Mouse (Mus musculus): Measurements from ENCODE around the gene Cox4i2. TPM values are rescaled to one million over a fixed set of nuclear protein-coding genes. Genes with fewer than 3 reads are reported as not detected.

Cox4i2 gene
- polyA plus RNA-seq, 1 experiment, result 1.6 TPM

DNA sequence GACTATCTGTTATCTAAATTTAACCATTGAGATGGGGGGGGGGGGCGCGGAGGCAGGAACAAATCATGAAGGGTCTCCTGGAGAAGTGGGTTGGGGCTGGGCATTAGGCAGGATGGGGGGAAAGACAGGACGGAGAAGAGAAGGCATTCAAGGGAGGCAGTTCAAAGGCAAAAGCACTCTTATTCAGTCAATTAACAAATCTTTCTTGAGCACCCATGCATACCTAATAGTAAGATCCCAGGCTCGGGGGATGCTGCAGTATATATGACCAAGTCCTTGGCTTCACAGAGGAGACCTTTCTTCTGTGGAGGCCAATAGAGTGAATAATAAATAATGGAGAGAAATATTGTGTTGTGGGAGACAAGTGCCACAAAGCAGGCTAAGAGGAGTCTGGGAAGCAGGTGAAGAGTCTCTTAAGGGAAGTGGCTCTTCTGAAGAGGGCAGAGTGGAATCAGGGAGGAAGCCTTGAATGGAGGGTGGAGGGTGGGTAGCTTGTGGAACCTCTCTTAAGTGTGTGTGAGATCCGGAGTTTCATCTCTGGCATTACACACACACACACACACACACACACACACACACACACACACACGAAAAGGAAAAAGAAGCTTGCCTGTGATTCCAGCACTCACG is 11.2 kb downstream of the Cox4i2 start:
- no peak for DNase-seq (ENCODE audit: low read depth, low spot score)
- 46% methylated on average over 7 of the region's 7 CpGs for WGBS

DNA sequence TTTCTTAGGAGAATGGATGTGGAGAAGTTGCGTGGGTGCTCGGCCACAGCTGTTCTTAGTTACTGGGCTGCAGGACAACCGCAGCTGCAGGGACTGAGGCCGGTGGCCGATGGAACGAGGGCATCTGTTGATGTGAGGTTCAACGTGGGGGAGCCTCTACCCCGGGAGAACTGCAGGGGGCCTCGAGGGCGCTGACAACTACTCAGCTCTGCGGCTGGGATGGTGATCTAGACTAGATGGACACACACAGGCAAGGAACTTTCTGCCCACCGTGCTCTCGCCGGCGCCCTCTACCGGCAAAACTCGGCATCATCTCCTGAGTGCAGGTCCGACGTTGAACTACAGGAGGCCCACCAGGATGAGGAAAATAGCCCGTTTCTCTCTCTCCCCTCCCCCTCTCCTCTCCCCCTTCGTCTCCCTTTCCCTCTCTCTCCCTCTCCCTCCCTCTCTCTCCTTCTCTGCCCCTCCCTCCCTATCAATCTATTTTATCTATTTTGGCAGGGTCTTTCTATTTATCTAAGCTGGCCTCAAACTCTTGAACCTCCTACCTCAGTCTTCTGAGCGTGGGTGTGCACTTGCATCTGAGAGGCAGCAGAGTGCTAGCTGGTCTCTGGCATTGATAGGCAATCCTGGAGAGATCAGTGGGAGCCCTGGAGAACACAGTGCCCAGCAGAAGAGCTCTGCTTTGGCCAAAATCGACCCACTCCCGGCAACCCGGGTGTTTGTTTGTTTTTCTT is 12.6 kb downstream of the Cox4i2 start:
- DNase-seq (ENCODE audit: low read depth, low spot score), result peak; percentile 48
- 20% methylated on average over 25 of the region's 25 CpGs for WGBS

DNA sequence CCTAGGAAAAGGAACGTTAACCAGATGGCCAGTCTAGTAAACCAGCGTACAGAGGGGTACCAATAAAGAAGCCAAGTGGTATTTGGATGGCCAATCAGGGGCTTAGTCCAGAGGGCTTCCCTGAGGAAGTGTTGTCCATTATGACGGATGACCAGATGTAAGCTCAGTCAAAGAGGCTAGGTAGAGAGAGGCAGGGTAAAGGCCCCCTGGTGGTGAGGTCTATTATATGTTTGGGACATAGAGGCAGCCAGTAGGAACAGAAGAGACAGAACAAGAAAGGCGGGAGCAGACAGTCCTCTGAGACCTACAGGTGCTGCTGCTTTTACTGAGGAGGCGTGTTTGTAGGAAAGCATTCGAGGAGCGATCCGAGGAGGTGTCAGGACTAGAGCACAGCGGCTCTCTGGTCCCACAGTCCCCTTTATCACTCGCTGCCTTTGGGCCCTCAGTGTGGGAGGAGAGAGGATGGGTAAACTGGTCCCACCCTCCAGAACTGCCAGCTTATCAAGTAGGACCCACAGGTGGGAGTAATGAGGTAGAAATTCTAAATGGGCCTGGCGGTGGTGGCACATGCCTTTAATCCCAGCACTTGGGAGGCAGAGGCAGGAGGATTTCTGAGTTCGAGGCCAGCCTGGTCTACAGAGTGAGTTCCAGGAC is 13.8 kb downstream of the Cox4i2 start:
- WGBS, result 43% methylated on average over 12 of the region's 12 CpGs
- DNase-seq (ENCODE audit: low read depth, low spot score), result peak; percentile 54

DNA sequence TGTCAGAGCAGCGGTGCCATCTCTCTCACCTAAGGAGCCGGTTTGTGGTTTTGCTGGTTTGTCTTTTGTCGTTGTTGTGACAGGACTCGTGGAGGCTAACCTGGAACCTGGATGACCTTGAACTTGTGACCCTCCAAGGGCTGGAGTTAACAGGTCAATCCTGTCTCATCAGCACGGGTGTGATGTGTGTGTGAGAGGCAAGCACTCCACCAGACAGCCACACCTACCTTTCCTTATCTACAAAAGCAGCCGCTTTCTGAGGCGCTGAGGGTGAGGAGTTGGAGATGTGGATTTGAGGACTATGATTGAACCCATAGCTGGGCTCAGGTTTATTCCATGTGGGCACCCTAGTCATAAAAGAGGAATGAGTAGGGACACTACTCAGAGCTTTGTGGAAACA is 15.7 kb downstream of the Cox4i2 start:
- no peak for DNase-seq (ENCODE audit: low read depth, low spot score)
- WGBS, result 61% methylated on average over 7 of the region's 7 CpGs

DNA sequence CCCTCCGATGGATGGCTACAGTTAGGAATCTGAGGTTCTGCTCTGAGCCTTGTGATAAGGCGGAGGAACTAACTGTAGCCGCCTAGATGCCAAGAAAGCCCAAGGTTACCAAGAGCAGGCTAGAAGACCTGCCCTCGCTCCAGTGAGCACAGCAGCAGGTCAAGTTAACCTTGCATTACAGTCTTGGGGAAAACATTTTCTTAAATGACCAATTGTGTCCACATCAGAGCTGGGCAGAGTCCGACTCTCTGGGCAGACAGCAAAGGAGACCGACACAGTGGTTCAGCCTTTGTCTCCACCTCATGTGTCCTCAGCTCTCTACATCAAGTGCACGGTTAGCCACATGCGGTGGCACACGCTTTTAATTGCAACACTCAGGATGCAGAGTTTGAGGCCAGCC is 17.6 kb downstream of the Cox4i2 start:
- no peak for DNase-seq (ENCODE audit: low read depth, low spot score)
- WGBS, result 87% methylated on average over 9 of the region's 9 CpGs

DNA sequence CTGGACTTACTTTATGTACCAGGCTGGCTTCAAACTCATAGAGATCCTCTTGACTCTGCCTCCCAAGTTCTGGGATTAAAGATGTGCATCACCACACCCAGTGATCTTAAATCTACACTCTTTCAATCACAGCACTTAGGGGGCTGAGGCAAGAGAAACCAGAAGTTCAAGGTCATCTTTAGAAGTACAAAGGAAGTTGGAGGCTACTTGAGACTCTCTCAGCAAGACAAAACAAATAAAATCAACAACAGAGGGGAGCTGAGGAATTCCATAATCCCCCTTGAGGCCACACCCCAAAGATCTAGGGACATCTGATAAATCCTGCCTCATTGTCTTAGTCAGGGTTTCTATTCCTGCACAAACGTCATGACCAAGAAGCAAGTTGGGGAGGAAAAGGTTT is 18.3 kb downstream of the Cox4i2 start:
- DNase-seq (ENCODE audit: low read depth, low spot score), result no peak
- 30% methylated on average over 1 of the region's 1 CpGs for whole genome bisulfite sequencing

DNA sequence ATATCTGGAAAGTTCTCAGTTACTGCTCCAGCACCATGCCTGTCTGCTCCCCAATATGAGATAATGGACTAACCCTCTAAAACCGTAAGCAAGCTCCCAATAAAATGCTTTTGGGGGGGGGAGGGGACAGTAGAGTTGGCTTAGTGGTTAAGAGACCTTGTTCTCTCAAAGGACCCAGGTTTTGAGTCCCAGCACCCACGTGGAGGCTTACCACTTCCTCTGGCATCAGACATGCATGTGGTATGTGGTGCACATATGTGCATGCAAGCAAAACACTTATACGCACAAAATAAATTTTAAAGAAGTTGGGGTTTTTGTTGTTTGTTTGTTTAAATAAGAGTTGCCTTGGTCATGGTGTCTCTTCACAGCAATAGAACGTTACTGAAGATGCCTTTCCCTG is 21.4 kb downstream of the Cox4i2 start:
- no peak for DNase-seq (ENCODE audit: low read depth, low spot score)
- WGBS, result 74% methylated on average over 4 of the region's 4 CpGs

DNA sequence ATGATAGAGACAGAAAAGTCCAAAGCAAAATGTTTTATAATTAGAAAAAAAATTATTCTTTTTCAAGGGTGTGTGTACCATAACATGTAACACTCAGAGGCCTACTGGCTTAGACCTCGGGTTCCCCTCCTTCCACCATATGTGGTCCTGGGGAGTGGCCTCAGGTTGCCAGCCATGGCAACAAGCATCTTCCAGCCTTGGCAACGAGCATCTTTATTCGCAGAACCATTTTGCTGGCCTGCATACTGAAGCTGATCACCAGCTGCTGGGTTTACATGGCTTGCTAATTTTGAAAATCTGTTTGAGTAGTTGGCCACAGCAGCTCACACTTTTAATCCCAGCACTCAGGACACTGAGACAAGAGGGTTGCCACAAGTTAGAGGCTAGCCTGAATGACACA is 22.0 kb downstream of the Cox4i2 start:
- no peak for DNase-seq (ENCODE audit: low read depth, low spot score)
- WGBS, result 81% methylated on average over 3 of the region's 3 CpGs

DNA sequence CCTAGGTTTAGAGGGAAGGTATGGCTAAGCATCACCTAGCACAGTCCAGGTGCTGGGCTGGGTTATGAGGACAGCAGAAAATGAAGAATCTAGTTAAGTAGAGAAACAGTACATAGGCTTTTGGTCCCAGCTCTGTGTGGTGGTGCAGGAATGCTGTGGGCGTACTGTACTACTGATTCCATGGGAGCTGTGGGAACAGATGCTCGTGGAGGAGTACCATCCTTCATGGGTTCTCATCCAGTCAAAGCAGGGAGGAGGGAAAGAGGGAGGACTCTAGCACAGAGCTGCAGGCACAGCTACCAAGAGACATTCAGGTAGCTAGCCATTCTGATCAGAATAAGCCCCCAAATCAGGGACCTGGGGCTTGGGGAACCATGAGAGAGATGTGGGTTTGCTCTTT is 22.5 kb downstream of the Cox4i2 start:
- no peak for DNase-seq (ENCODE audit: low read depth, low spot score)
- WGBS, result 77% methylated on average over 2 of the region's 2 CpGs

DNA sequence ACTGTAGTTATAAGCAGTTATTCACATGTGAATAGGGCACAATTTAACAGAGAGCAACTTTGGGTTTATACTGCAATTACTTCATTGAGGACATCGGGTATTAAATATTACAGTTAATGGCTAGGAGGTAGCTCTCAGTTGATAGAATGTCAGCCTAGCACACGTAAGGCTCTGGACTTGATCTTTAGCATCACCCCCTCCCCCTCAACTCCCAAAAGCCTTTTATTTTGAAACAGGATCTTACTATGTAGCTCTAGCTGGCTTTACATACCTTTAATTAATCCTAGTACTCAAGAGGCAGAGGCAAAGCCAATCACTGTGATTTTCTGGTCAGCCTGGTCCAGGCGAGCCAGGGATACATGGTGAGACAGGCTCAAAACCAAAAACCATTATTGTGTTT is 23.1 kb downstream of the Cox4i2 start:
- no peak for DNase-seq (ENCODE audit: low read depth, low spot score)
- 95% methylated on average over 3 of the region's 3 CpGs for WGBS

DNA sequence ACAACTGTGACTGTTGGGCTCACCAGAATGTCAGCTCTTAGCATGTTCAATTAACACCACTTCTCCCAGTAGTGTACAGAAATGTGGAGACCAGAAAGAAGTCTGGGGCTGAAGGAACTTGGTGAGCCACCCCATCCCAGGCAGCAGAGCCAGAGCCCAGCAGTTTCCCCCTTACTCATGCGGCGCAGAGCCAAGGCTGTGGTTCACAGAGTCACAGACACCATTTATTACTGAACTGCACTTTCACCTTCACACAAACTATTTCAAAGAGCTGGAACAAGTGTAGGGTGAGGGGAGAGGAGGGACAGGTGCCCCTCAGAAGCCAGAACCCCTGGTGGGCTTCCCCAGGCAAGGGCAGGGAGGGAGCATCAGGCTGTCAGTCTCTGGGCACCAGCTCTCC is 26.5 kb downstream of the Cox4i2 start:
- DNase-seq (ENCODE audit: low read depth, low spot score), result no peak
- WGBS, result 90% methylated on average over 2 of the region's 2 CpGs

DNA sequence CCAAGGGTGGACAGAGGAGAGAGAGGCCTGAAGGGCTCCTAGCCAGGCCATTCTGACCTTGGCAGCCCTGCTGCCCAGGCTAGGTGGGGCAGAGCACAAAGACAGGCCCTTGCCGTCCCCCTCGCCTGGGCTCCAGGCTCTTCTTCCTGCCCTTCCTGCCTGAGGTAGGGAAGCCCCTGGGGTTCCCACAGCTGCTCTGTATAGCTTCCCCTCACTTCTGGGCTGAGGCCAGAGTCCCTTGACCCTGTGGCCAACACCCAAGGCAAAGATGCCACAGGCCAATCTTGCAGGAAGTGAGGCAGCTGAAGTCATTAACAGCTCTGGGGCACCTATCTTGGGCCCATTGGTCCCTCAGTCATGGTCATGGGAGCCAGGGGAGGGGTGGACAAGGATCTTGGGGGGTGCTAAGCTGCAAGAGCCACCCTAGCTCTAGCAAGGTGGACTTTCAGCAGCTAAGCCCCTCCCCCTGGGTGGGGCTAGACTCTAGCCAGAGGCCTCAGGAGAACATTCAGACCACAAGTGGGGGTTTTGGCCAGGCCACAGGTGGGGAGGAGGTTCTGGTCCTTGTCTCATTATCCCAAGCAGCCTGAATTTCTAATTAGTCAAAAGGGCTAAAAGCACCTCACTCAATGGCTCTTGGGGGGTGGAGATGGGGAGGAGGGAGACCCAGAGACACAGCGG is 27.2 kb downstream of the Cox4i2 start:
- WGBS, result 85% methylated on average over 3 of the region's 3 CpGs
- DNase-seq (ENCODE audit: low read depth, low spot score), result no peak

DNA sequence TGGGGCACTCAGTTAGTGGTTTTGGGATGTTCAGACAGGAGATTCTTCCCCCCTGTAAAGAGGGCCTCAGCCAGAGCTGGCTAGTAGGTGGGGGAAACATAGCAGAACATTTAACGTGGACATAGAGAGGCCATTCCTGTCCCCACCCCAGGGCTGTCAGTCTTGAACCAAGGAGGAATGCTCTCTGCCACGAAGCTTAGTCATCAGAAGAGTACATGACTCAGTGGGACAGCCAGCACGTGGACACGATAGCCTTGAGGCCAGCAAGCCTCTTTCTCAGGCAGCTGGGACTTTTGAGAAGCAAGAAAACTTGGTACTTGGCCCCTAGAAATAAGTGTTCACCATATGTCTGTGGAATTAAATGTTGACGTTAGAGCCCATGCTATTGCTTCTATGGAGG is 28.7 kb downstream of the Cox4i2 start:
- WGBS, result 81% methylated on average over 5 of the region's 5 CpGs
- no peak for DNase-seq (ENCODE audit: low read depth, low spot score)

DNA sequence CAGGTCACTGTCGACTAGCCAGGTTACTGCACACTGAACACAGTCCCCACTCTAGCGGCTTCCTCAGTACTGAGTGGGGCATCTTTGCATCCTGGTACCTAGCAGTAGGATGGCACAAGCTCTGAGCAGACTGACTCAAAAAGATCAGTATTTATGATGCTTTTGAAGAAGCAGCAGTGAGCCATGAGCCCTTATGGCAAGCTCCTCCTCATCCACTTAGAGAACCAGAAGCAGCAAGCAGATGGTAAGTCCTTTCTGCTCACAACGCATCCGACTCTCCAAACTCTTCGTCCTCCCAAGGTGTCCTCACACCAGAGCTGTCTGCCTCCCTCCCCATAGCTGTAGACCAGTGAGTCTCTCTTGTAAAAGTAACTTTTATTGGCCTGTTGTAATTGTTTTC is 29.3 kb downstream of the Cox4i2 start:
- WGBS, result 88% methylated on average over 5 of the region's 5 CpGs
- no peak for DNase-seq (ENCODE audit: low read depth, low spot score)

DNA sequence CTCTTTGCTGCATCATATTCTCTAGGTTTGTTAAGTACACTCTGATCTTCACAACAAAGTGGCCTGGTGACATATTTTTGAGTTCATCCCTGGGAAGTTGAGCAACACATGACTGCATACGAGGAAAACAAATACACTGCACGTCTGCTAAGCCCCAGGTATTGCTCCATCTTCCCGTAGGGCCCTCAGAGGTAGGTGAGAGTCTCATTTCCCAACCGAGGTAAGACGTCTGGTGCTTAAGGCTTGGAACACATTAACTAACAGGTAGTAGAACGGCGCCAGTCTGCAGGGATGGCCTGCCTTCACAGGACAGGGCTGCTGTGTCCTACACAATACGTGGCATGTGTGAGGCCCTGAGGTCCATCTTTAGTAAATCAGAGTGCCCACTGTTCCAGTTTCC is 30.7 kb downstream of the Cox4i2 start:
- WGBS, result 82% methylated on average over 8 of the region's 8 CpGs
- DNase-seq (ENCODE audit: low read depth, low spot score), result no peak

DNA sequence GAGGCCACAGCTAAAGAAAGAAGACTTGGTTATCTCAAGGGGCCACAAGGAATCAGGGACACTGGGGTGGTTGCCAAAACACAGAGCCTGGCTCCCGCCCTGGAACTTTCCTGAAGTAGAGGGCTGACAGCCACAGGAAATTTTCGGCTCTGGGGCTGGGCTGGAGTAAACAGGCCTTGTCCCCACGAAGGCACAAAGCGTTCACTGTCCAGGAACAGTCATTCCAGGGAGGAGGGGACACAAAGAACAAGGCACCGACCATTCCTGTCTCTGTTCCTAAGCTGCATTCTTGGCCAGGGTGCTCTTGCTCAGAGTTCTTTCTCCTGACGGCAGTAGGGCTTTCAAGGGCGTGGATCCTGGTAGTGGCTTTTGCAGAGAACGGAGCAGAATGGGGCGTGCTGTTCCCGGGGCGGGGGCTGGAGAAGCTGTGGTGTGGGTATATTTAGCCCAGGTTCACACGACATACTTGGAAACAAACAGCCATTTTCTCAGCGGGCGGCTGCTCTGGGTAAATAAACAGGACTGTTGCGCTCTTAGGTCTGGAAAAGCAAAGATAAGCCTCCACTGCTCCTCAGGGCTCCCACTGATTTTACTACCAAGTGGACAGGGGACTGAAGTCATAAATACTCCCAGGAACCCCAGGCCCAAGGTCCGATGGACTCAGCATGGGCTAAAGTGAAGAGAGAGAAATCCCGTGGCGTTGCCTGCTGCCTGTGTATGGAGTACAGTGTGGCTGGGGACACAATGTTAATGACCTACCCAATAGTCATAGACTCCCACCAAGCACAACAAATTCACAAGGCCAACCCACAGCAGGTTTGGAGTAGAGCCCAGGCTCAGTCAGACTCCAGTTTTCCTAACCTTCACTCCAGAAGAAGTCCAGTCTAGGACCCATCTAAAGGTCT is 31.7 kb downstream of the Cox4i2 start:
- WGBS, result 11% methylated on average over 18 of the region's 18 CpGs
- no peak for DNase-seq (ENCODE audit: low read depth, low spot score)

DNA sequence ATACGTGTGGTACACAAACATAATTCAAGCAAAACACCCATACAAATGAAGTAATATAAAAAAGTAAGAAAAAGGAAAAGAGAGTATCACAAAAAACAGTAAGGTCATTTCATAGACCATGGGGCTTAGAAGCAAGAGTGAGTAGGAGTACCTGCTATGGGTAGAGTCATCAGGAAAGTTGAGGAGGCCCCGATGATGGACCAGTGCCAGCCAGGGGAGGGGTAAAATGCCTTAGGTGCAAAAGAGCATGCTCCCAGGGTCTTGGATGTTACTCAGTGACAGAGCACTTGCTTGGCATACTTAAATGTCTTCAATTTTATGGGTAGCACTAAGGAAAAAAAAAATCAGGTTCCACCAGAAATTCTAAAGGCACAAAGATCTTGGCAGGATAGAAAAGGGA is 33.2 kb downstream of the Cox4i2 start:
- 74% methylated on average over 2 of the region's 2 CpGs for WGBS
- DNase-seq (ENCODE audit: low read depth, low spot score), result no peak

DNA sequence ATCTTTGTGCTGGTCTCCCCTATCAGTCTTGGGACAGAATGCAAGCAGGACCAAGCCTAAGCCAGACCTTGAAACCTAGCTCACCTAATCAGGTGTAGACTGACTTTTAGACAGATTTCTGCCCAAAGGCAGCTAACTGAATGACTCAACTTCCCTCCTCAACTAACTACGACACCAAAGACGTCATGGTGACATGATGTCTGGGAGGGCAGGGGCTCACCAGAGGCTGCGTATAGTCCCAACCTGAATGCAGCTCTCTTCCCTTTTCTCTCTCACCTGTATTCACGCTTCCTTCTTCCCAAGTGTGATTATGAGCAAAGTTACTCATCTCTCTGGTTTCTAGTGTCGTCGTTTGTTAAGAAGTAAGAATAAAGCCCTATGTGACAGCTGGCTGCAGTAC is 33.6 kb downstream of the Cox4i2 start:
- DNase-seq (ENCODE audit: low read depth, low spot score), result no peak
- WGBS, result 90% methylated on average over 6 of the region's 6 CpGs

DNA sequence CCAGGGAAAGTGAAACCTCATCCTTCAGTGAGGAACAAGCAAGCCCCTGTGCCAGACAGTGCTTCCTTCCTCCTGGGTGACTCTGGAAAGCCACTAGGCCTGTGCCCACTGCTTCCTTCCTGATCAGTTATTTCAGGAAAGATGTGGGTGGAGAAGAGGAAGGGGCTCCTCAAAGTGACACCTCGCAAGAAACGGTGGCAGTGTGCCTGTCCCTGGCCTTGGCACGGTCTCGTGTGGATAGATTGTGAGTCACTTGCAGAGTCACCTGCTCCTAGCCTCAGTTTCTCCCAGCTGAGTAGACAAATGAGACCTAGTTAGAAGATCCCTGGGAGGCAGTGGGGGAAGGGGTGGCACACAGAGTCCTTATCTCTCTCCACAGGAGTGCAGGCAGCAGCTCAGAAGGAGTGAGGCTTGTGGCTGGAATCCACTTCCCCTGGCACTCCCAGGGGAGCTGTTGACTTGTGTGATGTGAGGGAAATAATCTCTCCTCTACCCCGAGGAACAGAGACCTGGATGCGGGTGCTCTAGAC is 35.0 kb downstream of the Cox4i2 start:
- no peak for DNase-seq (ENCODE audit: low read depth, low spot score)
- 59% methylated on average over 6 of the region's 6 CpGs for WGBS

All from large intestine, adult 2 months (tissue).